Mouse (Mus musculus) E14TG2a.4 (cell line): ENCODE measurements around the gene Bex2.

ENCODE experiments used
- CTCF ChIP-seq: conservative IDR thresholded peaks from 2 replicates; pipeline ENCODE4 v1.5.1; 2014; ENCODE audit warnings: low read length
- POU5F1 ChIP-seq: IDR thresholded peaks from 2 replicates; pipeline ENCODE4 v1.6.1; 2014; ENCODE audit warnings: low read length, borderline replicate concordance

GRCm38 (mm10) chrX:136030331-136030730 lies 37.7 kb downstream of the Bex2 start:
- TF ChIP-seq CTCF (no peak), POU5F1 (no peak)
